Mouse (Mus musculus) neural tube, embryonic 14.5 days (tissue): ENCODE measurements at regions not wholly inside any gene's neighbourhood (a gene's known extent, or its start where the extent isn't known, plus 50 kb on each side); places are given as distances from the start of the nearest gene placed in this dataset.
"Not testable (repeated sequence)": the region's sequence is repeated elsewhere in the genome, so short reads cannot be mapped to it uniquely, and the experiment has no call there.

ENCODE experiments used
- ATAC-seq: fragments of 200-750 bp; cut with Nextera tagmentation; 2 replicates; pipeline ENCODE4 v1.8.0; 2017; ENCODE audit warnings: low read depth, mild to moderate bottlenecking, moderate TSS enrichment, moderate library complexity
- H3K27ac ChIP-seq: fragments of 300-500 bp; sonication (generic); 2 replicates; pipeline ENCODE4 v1.5.1; 2014; ENCODE audit warnings: low read depth, mild to moderate bottlenecking, control low read depth, low read length, moderate library complexity, mixed read lengths
- H3K27me3 ChIP-seq: fragments of 300-500 bp; sonication (generic); 2 replicates; pipeline ENCODE4 v1.6.1; 2014; ENCODE audit warnings: low read length; ENCODE audit not compliant: control insufficient read depth, insufficient read depth
- H3K36me3 ChIP-seq: fragments of 300-500 bp; sonication (generic); 2 replicates; pipeline ENCODE4 v1.6.1; 2014; ENCODE audit warnings: low read length, mixed read lengths; ENCODE audit not compliant: control insufficient read depth, insufficient read depth
- H3K4me1 ChIP-seq: fragments of 300-500 bp; sonication (generic); 2 replicates; pipeline ENCODE4 v1.6.1; 2014; ENCODE audit warnings: low read length; ENCODE audit not compliant: control insufficient read depth, insufficient read depth
- H3K4me2 ChIP-seq: fragments of 300-500 bp; sonication (generic); 2 replicates; pipeline ENCODE4 v1.6.1; 2014; ENCODE audit warnings: mild to moderate bottlenecking, low read depth, low read length, control low read depth
- H3K4me3 ChIP-seq: fragments of 300-500 bp; sonication (generic); 2 replicates; pipeline ENCODE4 v1.5.1; 2014; ENCODE audit warnings: low read depth, low read length, control low read depth, mixed read lengths
- H3K9ac ChIP-seq: fragments of 300-500 bp; sonication (generic); replicated peaks from 2 replicates; pipeline ENCODE4 v1.6.1; 2014; ENCODE audit warnings: low read depth, mild to moderate bottlenecking, control low read depth, low read length, mixed read lengths
- H3K9me3 ChIP-seq: fragments of 300-500 bp; sonication (generic); 2 replicates; pipeline ENCODE4 v1.6.1; 2016; ENCODE audit warnings: low read length; ENCODE audit not compliant: control insufficient read depth
- WGBS: fragments of 180-500 bp; shearing (Covaris S2); extraction: QIAGEN DNeasy Blood & Tissue Kit; methylation state at CpG from one replicate; pipeline ENCODE4 v1.1.7; 2014; 5-methylcytosine and 5-hydroxymethylcytosine counted together

DNA sequence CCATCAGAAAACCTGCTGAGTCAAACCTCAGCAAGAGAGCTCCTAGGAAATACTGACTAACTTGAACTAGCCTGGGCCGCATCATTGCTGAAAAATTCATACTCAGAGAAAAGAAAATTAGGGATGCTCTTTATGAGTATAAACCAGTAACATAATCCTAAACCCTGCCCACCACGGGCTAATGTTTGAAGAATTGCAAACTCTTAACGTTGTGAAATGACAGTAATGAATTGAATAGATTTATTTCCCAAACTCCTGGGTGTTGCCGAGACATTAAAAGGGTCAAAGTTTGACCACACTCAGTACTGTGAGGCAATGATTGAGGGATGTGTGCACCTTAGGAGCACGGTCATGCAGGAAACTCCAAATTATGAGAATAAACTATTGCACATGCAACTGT, 125.3 kb downstream of the Gipc2 start:
- Histone ChIP-seq H3K27ac (no peak overlapping the region), H3K27me3 (no peaks in the 10 kb centered on the region), H3K9ac (no peak overlapping the region), H3K4me1 (no peaks in the 10 kb centered on the region), H3K36me3 (no peaks in the 10 kb centered on the region), H3K4me2 (no peak overlapping the region), H3K4me3 (no peak overlapping the region), H3K9me3 (no peaks in the 10 kb centered on the region)
- no peak for ATAC-seq
- 77% methylated on average over 5 of the region's 5 CpGs for WGBS

DNA sequence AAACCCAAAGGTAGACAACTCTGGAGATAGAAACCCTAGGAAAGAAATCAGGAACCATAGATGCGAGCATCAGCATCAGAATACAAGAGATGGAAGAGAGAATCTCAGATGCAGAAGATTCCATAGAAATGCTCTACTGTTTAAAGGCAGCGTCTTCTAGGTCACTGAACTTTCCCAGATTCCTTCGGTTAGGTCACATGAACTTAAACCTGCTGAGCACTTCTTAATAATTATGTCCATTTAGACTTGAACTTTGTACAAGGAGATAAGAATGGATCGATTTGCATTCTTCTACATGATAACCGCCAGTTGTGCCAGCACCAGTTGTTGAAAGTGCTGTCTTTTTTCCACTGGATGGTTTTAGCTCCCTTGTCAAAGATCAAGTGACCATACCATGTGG, 129.2 kb downstream of the Gipc2 start:
- ATAC-seq: not testable (repeated sequence)
- WGBS: 96% methylated on average over 5 of the region's 5 CpGs

DNA sequence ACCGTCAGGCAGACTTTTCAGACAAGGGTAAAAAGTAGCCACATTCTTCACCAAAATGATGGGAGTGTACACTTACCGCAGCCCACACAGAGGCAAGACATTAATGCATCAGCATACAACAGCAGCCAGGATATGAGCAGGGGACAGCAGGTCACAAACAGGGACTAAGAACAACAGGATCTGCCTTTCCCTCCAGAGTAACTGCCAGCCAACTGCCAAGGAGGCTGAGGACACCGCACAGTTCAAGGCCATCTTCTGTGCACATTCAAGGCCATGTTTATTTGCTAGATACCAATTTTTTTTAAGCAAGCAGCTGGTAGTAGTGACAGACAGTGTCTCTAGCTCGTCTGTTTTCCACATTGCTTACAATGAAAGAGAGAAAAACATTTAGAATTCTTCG, 130.6 kb downstream of the Gipc2 start:
- 85% methylated on average over 5 of the region's 5 CpGs for WGBS
- Histone ChIP-seq H3K4me1 (no peaks in the 10 kb centered on the region), H3K4me2 (no peak overlapping the region), H3K27ac (no peak overlapping the region), H3K4me3 (no peak overlapping the region), H3K36me3 (no peaks in the 10 kb centered on the region), H3K9ac (no peak overlapping the region), H3K9me3 (no peaks in the 10 kb centered on the region), H3K27me3 (no peaks in the 10 kb centered on the region)
- no peak for ATAC-seq

More for the DNA sequence above, 129.2 kb downstream of the Gipc2 start:
- not testable (repeated sequence) for H3K9ac ChIP-seq, H3K4me3 ChIP-seq, H3K36me3 ChIP-seq, H3K9me3 ChIP-seq, H3K27me3 ChIP-seq, H3K27ac ChIP-seq, H3K4me1 ChIP-seq, H3K4me2 ChIP-seq

DNA sequence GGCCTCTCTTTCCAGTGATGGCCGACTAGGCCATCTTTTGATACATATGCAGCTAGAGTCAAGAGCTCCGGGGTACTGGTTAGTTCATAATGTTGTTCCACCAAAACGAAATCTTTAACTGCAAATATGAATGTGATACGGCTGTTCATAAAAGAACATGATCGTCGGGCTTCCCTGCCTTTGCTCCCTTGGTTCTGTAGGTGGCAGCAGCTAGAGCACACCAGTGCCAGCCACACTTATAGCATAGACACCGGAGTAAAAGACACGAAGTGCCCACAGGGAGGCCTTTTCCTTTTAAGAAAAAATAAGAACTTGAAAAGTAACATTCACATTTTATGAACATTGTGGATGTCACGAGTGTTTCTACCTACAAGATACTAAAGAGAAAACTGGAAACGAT, 131.3 kb downstream of the Gipc2 start:
- no peaks in the 10 kb centered on the region for H3K9me3 ChIP-seq
- H3K4me3 ChIP-seq: no peak overlapping the region
- no peak overlapping the region for H3K9ac ChIP-seq
- H3K27ac ChIP-seq: no peak overlapping the region
- H3K27me3 ChIP-seq: no peaks in the 10 kb centered on the region
- WGBS: 89% methylated on average over 9 of the region's 10 CpGs
- H3K36me3 ChIP-seq: no peaks in the 10 kb centered on the region
- no peaks in the 10 kb centered on the region for H3K4me1 ChIP-seq
- H3K4me2 ChIP-seq: no peak overlapping the region
- ATAC-seq: no peak

DNA sequence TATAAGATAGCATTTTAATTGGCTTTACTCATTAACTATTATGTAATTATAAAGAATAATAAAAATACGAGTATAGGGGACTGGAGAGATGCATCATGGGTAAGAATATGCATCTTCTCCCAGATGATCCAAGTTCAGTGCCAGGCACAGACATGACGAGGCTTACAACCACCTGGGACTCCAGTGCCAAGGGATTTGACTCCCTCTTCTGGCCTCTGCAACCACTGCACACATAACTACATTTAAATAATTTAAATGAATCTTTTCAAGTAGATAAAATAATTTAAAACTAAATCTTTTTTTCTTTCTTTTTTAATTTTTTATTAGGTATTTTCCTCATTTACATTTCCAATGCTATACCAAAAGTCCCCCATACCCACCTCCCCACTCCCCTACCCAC, 131.8 kb downstream of the Gipc2 start:
- 71% methylated on average over 2 of the region's 2 CpGs for WGBS
- H3K4me2 ChIP-seq: no peak overlapping the region
- H3K4me3 ChIP-seq: no peak overlapping the region
- no peaks in the 10 kb centered on the region for H3K4me1 ChIP-seq
- no peaks in the 10 kb centered on the region for H3K36me3 ChIP-seq
- H3K27ac ChIP-seq: no peak overlapping the region
- H3K9me3 ChIP-seq: no peaks in the 10 kb centered on the region
- H3K27me3 ChIP-seq: no peaks in the 10 kb centered on the region
- no peak overlapping the region for H3K9ac ChIP-seq
- no peak for ATAC-seq

DNA sequence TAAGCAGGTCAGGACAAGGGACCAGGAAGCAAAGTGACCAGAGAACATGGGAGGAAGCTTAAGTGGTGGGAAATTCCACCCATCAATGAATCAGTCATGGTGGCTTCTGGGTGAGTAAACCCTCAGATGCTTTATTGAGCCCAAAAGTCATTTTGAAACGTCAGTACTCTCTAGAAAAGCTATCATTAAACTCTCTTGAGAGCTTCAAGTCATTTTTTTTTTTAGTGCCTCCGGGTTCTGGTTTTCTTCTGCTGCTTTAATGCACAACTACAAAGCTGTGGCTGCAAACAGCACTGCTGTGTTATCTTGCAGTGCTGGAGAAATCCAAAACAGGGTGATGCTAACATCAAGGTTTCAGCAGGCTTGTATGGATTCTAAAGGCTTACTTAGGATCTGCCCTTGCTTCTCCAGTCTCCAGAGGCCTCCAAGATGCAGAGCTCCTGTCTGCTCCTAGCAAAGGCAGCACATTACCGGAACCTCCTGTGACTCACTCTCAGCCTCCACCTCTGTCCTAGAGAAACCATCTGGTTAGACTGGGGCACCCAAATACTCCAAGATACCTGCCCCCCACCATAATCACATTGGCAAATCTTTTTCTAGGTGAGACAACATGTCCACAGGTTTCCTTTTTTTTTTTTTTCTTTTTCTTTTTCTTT, 133.2 kb downstream of the Gipc2 start:
- Histone ChIP-seq H3K9me3 (no peaks in the 10 kb centered on the region), H3K36me3 (no peaks in the 10 kb centered on the region), H3K4me2 (no peak overlapping the region), H3K27me3 (no peaks in the 10 kb centered on the region), H3K9ac (no peak overlapping the region), H3K27ac (no peak overlapping the region), H3K4me3 (no peak overlapping the region), H3K4me1 (no peaks in the 10 kb centered on the region)
- 67% methylated on average over 3 of the region's 3 CpGs for WGBS
- ATAC-seq: no peak

DNA sequence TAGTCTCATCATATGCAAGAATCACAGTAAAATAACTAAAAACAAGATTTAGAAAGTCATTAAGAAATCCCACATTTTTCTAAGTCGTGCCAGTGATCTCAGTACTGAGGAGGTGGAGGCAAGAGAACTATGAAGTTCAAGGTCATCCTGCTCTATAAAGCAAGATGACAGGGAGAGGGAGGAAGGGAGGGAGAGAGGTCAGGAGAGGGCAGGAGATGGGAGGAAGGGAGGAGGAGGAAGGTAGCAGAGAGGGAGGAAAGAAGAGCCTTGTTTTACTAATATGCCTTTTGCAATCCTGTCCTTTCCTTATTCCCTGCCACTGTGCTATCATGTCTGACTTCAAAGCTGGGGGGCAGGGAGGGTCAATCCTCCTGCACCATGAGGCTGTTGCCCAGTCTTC, 137.3 kb downstream of the Gipc2 start:
- H3K4me3 ChIP-seq: no peak overlapping the region
- H3K9ac ChIP-seq: no peak overlapping the region
- no peak for ATAC-seq
- no peak overlapping the region for H3K27ac ChIP-seq
- H3K9me3 ChIP-seq: no peaks in the 10 kb centered on the region
- WGBS: 87% methylated on average over 1 of the region's 1 CpGs
- no peaks in the 10 kb centered on the region for H3K36me3 ChIP-seq
- H3K4me2 ChIP-seq: no peak overlapping the region
- H3K4me1 ChIP-seq: no peaks in the 10 kb centered on the region
- no peaks in the 10 kb centered on the region for H3K27me3 ChIP-seq

DNA sequence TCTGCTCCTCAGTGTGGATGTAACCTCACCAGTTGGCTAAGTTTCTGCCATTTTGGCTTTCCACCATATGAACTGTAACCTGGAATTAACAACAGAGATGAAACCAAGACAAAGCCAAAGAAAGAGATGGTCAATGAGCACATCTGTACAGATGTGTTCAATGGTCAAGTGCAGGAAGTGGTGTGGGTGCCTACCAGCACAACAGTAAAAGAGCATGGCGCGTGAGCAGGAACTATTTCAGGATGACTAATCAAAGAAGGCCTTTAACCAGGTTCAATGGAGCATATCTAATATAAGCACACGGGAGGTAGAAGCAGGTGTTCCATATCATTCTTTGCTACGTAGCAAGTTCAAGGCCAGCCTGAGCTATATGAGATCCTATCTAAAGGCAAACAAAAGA, 140.0 kb downstream of the Gipc2 start:
- no peaks in the 10 kb centered on the region for H3K4me1 ChIP-seq
- WGBS: 89% methylated on average over 4 of the region's 4 CpGs
- ATAC-seq: no peak
- H3K4me2 ChIP-seq: no peak overlapping the region
- H3K27me3 ChIP-seq: no peaks in the 10 kb centered on the region
- no peak overlapping the region for H3K27ac ChIP-seq
- no peaks in the 10 kb centered on the region for H3K36me3 ChIP-seq
- no peak overlapping the region for H3K9ac ChIP-seq
- no peaks in the 10 kb centered on the region for H3K9me3 ChIP-seq
- no peak overlapping the region for H3K4me3 ChIP-seq

DNA sequence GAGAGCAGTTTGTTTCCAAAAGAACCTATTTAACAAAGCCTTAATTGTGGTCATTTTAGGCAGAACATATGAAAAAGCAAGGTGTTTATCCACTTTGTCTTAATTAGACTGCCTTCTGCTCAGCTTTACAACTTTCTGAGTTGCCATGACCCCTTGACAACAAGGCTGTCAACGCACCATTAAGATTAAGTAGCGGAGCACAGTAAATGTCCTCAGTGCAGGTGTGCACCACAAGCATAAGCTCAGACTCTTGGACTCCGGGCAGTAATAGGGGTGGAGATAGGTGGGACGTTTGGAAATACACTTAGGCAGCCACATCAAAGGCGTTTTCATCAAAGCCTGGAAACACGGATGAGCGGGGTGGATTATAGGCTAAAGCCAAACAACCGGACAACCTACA, 140.9 kb downstream of the Gipc2 start:
- H3K9me3 ChIP-seq: no peaks in the 10 kb centered on the region
- H3K4me3 ChIP-seq: no peak overlapping the region
- H3K36me3 ChIP-seq: no peaks in the 10 kb centered on the region
- ATAC-seq: no peak
- 80% methylated on average over 8 of the region's 8 CpGs for WGBS
- H3K9ac ChIP-seq: no peak overlapping the region
- no peak overlapping the region for H3K4me2 ChIP-seq
- H3K27ac ChIP-seq: no peak overlapping the region
- no peaks in the 10 kb centered on the region for H3K27me3 ChIP-seq
- H3K4me1 ChIP-seq: no peaks in the 10 kb centered on the region
